Mouse (Mus musculus) CH12.LX (cell line): ENCODE results near the gene Carmil1. TPM values are rescaled to one million over a fixed set of nuclear protein-coding genes. Genes with fewer than 3 reads are reported as not detected.

Experiments used
- DNase-seq: peaks from one replicate; pipeline ENCODE4 v3.0.0-alpha.2; 2013; ENCODE audit errors: extremely low read depth
- H3K27ac ChIP-seq: 2 replicates; pipeline ENCODE4 v1.5.1; 2012; ENCODE audit warnings: low read depth, mild to moderate bottlenecking, control low read depth, moderate library complexity; ENCODE audit not compliant: insufficient read depth
- H3K27me3 ChIP-seq: replicated peaks from 2 replicates; pipeline ENCODE3; 2012; ENCODE audit warnings: inconsistent platforms
- H3K36me3 ChIP-seq, 2 experiments: replicated peaks in 1 of 2; 2 replicates each; pipeline versions ENCODE3 to v1.6.1; 2012; ENCODE audit warnings: inconsistent platforms in 1 of 2, low read length in 1 of 2, mild to moderate bottlenecking in 1 of 2, mixed read lengths in 1 of 2, moderate library complexity in 1 of 2; ENCODE audit not compliant: control insufficient read depth in 1 of 2, insufficient read depth in 1 of 2
- H3K4me1 ChIP-seq, 2 experiments: 2 replicates each; pipeline ENCODE4 v1.6.1; 2012; ENCODE audit warnings: inconsistent platforms in 1 of 2, moderate library complexity in 1 of 2; ENCODE audit not compliant: insufficient read depth in 2 of 2, control insufficient read depth in 1 of 2
- H3K4me2 ChIP-seq: 2 replicates; pipeline ENCODE4 v1.6.1; 2012; ENCODE audit warnings: low read depth, mild to moderate bottlenecking, control low read depth; ENCODE audit not compliant: poor library complexity, insufficient read depth, severe bottlenecking
- H3K4me3 ChIP-seq, 3 experiments: fragments of 150-350 bp in 1 of 3; sonication (generic) in 1 of 3; replicated peaks in 1 of 3; 2 replicates each; pipeline versions ENCODE3 to v1.5.1; 2011 to 2012; ENCODE audit warnings: low read depth in 2 of 3, low read length in 2 of 3, mild to moderate bottlenecking in 2 of 3, moderate library complexity in 2 of 3, control low read depth in 1 of 3, improper control_type of control experiment in 1 of 3, inconsistent platforms in 1 of 3, mixed read lengths in 1 of 3; ENCODE audit not compliant: poor library complexity in 1 of 3
- H3K79me2 ChIP-seq: replicated peaks from 2 replicates; pipeline ENCODE4 v1.6.1; 2012; ENCODE audit warnings: mild to moderate bottlenecking, moderate library complexity; ENCODE audit not compliant: control insufficient read depth, poor library complexity, insufficient read depth, severe bottlenecking; ENCODE audit errors: extremely low read depth
- H3K9ac ChIP-seq: 2 replicates; pipeline ENCODE4 v1.6.1; 2012; ENCODE audit warnings: low read depth, mild to moderate bottlenecking, control low read depth, moderate library complexity; ENCODE audit not compliant: insufficient read depth
- H3K9me3 ChIP-seq: replicated peaks from 2 replicates; pipeline ENCODE3; 2012; ENCODE audit warnings: low read length, inconsistent platforms, mixed read lengths
- BHLHE40 ChIP-seq: IDR thresholded peaks from 2 replicates; pipeline ENCODE4 v1.6.1; 2011; ENCODE audit warnings: mild to moderate bottlenecking, low read depth, low read length, improper control_type of control experiment
- CHD2 ChIP-seq: IDR thresholded peaks from 2 replicates; pipeline ENCODE4 v1.6.1; 2011; ENCODE audit warnings: low read length, improper control_type of control experiment
- ELF1 ChIP-seq: IDR thresholded peaks from 2 replicates; pipeline ENCODE4 v1.6.1; 2014; ENCODE audit warnings: low read depth, mild to moderate bottlenecking, inconsistent platforms, low read length, improper control_type of control experiment
- ETS1 ChIP-seq: conservative IDR thresholded peaks from 2 replicates; pipeline ENCODE4 v1.6.1; 2012; ENCODE audit warnings: low read depth, mild to moderate bottlenecking, inconsistent platforms, low read length, improper control_type of control experiment, moderate library complexity
- GABPA ChIP-seq: IDR thresholded peaks from 2 replicates; pipeline ENCODE4 v1.6.1; 2012; ENCODE audit warnings: low read depth, low read length, improper control_type of control experiment, inconsistent platforms; ENCODE audit not compliant: insufficient replicate concordance
- HCFC1 ChIP-seq: IDR thresholded peaks from 2 replicates; pipeline ENCODE4 v1.6.1; 2012; ENCODE audit warnings: low read depth, mild to moderate bottlenecking, inconsistent platforms, low read length, improper control_type of control experiment
- JUN ChIP-seq: IDR thresholded peaks from 2 replicates; pipeline ENCODE4 v1.6.1; 2011; ENCODE audit warnings: low read depth, mild to moderate bottlenecking, low read length, improper control_type of control experiment, moderate library complexity; ENCODE audit not compliant: insufficient read depth
- MAZ ChIP-seq: IDR thresholded peaks from 2 replicates; pipeline ENCODE4 v1.6.1; 2012; ENCODE audit warnings: low read depth, mild to moderate bottlenecking, inconsistent platforms, low read length, improper control_type of control experiment, moderate library complexity
- MXI1 ChIP-seq: IDR thresholded peaks from 2 replicates; pipeline ENCODE4 v1.6.1; 2011; ENCODE audit warnings: mild to moderate bottlenecking, low read depth, low read length, improper control_type of control experiment
- MYC ChIP-seq: IDR thresholded peaks from 2 replicates; pipeline ENCODE4 v1.6.1; 2011; ENCODE audit warnings: low read depth, mild to moderate bottlenecking, improper control_type of control experiment, low read length
- NRF1 ChIP-seq: IDR thresholded peaks from 2 replicates; pipeline ENCODE4 v1.6.1; 2014; ENCODE audit warnings: low read depth, mild to moderate bottlenecking, inconsistent platforms, low read length, improper control_type of control experiment, moderate library complexity
- PAX5 ChIP-seq: IDR thresholded peaks from 2 replicates; pipeline ENCODE4 v1.6.1; 2012; ENCODE audit warnings: low read length, inconsistent platforms, mixed read lengths
- POLR2A ChIP-seq: IDR thresholded peaks from 2 replicates; pipeline ENCODE4 v1.6.1; 2011; ENCODE audit warnings: low read depth, mild to moderate bottlenecking, improper control_type of control experiment, low read length
- RAD21 ChIP-seq: IDR thresholded peaks from 2 replicates; pipeline ENCODE4 v1.6.1; 2011; ENCODE audit warnings: low read depth, mild to moderate bottlenecking, low read length, improper control_type of control experiment, moderate library complexity
- SIN3A ChIP-seq: IDR thresholded peaks from 2 replicates; pipeline ENCODE4 v1.6.1; 2012; ENCODE audit warnings: low read length, improper control_type of control experiment, inconsistent platforms
- TCF12 ChIP-seq: IDR thresholded peaks from 2 replicates; pipeline ENCODE4 v1.6.1; 2014; ENCODE audit warnings: low read depth, mild to moderate bottlenecking, inconsistent platforms, low read length, improper control_type of control experiment
- USF2 ChIP-seq: conservative IDR thresholded peaks from 2 replicates; pipeline ENCODE4 v1.6.1; 2011; ENCODE audit warnings: low read depth, low read length, improper control_type of control experiment
- ZC3H11A ChIP-seq: IDR thresholded peaks from 2 replicates; pipeline ENCODE4 v1.6.1; 2012; ENCODE audit warnings: low read depth, mild to moderate bottlenecking, inconsistent platforms, low read length, improper control_type of control experiment
- dilution Hi-C: fragments of 300-500 bp; cut with MboI; formaldehyde crosslinking; loops from 2 replicates; pipeline ENCODE4 v1.14.3; 2020; ENCODE audit warnings: low sequenced_read_pairs; ENCODE audit not compliant: extremely low pct_unique_long_range_greater_than_20kb, extremely low pct_ligation_motif_present
- in situ Hi-C: fragments of 300-500 bp; cut with MboI; formaldehyde crosslinking; loops from 3 replicates; pipeline ENCODE4 v1.14.3; 2019; ENCODE audit warnings: low sequenced_read_pairs, low pct_ligation_motif_present, low pct_unique_long_range_greater_than_20kb, mixed read lengths
- polyA plus RNA-seq: library from polyadenylated mRNA; unstranded; fragments of >175 nt; gene quantifications from 2 replicates; pipeline ENCODE4 v1.2.1, GENCODE M21; 2012; ENCODE audit warnings: low read depth; ENCODE audit not compliant: insufficient read length
- total RNA-seq, 2 experiments: library from RNA; depleted of rRNA; stranded (reverse); fragments of 300-350 nt in 1 of 2; fragments of >200 nt in 1 of 2; gene quantifications; 2 replicates each; pipeline ENCODE4 v1.2.3; 2012 to 2014

Gene Carmil1
- total and polyA plus RNA-seq, 3 experiments: 1.1 to 9.4 (median 7.2) TPM

GRCm38 (mm10) chr13:24135282-24136230 lies 145.0 kb downstream of the Carmil1 start:
- Histone ChIP-seq H3K79me2 (no peaks in the 10 kb centered on the region), H3K4me2 (peak overlapping the region; percentile 57), H3K9ac (0 out of 2 replicates have a peak overlapping the region, but pooled peaks have one; percentile 9), H3K27ac (no peak overlapping the region), H3K27me3 (no peaks in the 10 kb centered on the region), H3K36me3 (peaks cover 0 to 23% of the 10 kb centered on the region in 2 experiments), H3K9me3 (no peaks in the 10 kb centered on the region), H3K4me3 (no peak overlapping the region), H3K4me1 (no peaks in the 10 kb centered on the region)
- TF ChIP-seq PAX5 (no peak), RAD21 (no peak), ETS1 (no peak), BHLHE40 (no peak), JUN (no peak), ZC3H11A (no peak), MYC (no peak), MAZ (no peak), SIN3A (no peak), USF2 (no peak), POLR2A (no peak), ELF1 (no peak)
- no peak for DNase-seq
- dilution Hi-C loops: no loop called here
- in situ Hi-C loops: no loop called here

- Histone ChIP-seq H3K79me2 (no peaks in the 10 kb centered on the region), H3K27me3 (no peaks in the 10 kb centered on the region), H3K4me1 (no peaks in the 10 kb centered on the region), H3K36me3 (peaks cover 0 to 21% of the 10 kb centered on the region in 2 experiments), H3K4me2 (no peak overlapping the region), H3K27ac (no peak overlapping the region), H3K9me3 (no peaks in the 10 kb centered on the region), H3K9ac (no peak overlapping the region), H3K4me3 (no peak overlapping the region)
- in situ Hi-C loops (no loop called here), dilution Hi-C loops (no loop called here)
- no peak for DNase-seq
- TF ChIP-seq GABPA (no peak), ZC3H11A (no peak), CHD2 (no peak), PAX5 (no peak), MXI1 (no peak), USF2 (no peak), TCF12 (no peak), BHLHE40 (no peak), NRF1 (no peak), JUN (no peak), HCFC1 (no peak)
Observed at GRCm38 (mm10) chr13:24132866-24133265, 147.7 kb downstream of the Carmil1 start.
